Mouse (Mus musculus): ENCODE results near the gene Wnt7b. TPM values are rescaled to one million over a fixed set of nuclear protein-coding genes. Genes with fewer than 3 reads are reported as not detected.

Wnt7b gene
- total RNA-seq, 4 experiments from 2014 or later, result 45.9 to 52.4 (median 49.1) TPM

DNA sequence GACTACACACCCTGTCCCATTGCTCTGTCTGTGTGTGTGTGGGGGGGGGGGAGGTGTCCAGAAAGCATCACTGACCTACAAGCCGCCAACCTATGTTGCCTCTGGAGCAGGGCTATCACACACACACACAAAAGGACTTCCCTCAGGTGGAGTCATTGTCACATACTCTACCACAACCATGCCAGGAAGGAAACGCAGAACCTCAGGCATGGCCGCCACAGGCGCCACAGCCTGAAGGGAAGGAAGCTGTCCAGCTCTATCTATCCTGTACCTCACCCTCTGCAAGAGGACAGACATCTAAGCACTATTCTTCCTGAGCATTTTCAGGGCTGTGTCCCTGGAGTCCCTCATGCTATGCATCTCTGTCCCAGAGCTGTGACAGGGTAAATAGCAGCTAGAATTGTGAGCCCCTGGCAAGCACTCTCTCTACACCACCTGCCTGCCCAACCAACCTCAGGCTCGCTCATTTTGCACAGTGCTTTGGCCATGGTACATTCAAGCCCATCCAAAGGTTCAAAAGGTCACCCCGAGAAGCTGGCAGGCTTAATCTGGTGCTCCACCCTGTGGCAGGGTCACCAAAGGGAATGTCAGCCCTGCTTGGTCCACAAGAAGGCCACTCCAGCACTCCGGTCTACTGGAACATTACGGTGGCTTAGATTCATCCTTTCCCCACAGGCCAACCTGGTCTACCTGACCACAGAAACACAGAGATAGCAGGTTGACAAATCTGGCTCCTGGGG lies 12.1 kb downstream of the Wnt7b start:
- no peak for DNase-seq (ENCODE audit: low spot score in 2 of 2)

DNA sequence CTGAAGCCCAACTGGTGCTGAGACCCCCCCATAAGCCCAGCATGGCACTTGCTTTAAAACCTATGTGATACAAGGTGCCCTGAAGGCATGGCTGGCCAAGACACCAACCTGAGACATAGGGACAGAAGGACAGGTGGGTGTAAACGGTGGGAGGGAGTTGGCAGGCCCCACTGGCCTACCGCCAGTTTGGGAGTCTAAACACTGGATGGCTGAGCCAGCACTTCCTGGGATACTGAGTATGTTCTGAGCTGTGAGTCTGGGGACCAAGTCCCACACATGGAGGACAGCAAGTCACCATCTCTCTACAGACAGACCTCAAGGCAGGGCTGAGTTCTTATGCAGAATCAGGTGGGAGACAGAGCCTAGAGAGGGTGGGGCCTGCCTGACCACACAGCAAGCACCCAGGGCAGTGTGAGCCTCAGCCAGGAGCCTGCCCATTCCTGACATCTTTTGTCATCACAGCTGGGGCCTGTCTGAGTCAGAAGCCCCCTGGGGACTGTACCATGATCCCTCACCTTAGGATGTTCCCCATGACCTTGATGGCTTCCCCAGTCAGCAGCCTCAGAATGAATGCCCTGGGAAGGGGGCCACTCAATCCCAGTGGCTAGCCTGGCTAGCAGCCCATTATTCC lies 13.0 kb downstream of the Wnt7b start:
- DNase-seq (ENCODE audit: low spot score in 2 of 2), result peak in 1 of 2 experiments; percentile 64

DNA sequence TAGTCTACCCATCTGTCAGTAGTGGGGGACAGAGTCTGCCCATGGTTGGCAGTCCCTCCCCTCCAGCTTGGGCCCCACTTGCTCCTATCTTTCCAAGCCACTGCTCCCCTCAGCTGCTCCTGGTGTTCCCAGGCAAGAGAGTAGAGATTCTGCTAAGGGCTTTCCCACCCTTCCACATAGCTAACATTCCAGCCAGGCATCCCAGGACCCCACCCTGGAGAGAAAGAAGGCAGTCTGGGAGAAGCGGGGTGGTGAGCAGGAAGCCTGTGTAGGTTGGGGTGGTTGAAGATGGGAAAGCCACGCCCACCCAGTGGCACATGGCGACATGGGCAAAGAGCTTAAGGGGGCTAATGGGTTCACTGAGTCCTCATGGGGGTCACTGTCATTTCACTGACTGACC lies 13.9 kb downstream of the Wnt7b start:
- DNase-seq (ENCODE audit: low spot score in 2 of 2), result no peak

DNA sequence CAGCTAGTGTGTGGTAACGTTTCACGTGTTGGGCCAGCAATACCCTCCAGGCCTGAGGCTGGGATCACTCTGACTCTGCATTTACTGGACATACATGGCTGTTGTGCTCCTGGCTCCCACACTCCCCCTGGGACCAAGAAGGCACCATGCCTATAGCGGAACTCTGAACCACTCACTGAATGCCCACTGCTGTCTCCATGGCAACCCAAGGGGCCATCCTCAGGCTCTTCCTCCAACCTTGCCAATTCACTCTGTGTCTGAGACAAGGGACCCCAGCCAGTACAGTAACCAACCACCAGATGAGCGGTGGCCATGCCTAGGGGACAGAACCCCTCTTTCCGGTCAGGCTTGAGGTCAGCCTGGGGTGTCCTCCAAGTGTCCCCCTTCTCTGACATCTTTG lies 17.3 kb downstream of the Wnt7b start:
- DNase-seq (ENCODE audit: low spot score in 2 of 2), result no peak

DNA sequence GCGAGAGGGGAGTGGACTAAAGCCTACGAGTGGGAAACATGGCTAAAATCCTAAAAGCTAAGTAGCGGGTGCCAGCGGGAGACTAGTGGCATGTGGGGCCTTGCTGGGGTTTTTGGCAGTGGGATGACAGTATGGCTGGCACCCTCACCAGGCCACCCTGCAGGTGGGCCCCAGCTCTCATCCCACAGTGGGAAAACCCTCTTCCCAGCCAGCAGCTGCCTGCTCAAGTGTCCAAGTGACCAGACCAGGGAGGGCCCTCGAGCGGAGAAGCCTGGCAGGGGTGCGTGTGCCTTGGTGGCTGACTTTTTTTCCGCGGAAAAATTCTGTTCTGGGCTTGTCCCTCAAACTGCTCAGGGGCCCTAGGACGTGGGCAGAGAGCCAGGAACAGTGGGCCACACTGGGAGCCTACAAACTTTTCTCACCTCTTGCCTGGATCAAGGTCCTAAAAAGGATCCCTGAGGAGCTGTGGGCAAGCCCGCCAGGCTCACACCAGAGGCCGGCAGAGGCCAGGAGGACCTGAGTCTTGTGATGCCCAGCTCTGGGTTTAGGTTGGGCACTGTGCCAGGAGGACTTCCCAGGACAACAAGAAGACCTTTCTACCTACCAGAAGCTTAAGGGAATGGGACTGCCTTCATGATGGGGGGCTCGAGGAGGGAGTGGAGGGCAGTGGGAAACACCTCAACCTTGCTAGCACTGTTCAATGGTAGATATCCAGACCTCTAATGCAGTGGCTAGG lies 18.1 kb downstream of the Wnt7b start:
- no peak for DNase-seq (ENCODE audit: low spot score in 2 of 2)

DNA sequence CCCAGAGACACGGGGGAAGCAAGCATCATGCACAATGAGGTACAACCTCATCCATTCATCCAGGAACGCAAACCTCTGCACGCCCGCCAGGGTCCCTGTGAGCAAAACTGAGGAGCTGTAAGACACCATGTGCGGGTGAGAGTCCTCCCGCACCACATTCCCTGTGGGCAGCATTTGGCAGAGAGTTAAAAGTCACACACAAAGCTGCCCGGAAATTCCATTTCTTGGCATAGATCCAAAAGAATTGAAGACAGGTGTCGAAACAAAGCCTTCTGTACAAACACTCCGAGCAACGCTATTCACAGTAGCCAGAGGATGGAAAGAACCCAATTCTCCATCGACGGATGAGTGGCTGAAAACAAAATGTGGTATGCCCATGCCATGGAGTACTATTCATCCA lies 20.3 kb downstream of the Wnt7b start:
- DNase-seq (ENCODE audit: low spot score in 2 of 2), result no peak

DNA sequence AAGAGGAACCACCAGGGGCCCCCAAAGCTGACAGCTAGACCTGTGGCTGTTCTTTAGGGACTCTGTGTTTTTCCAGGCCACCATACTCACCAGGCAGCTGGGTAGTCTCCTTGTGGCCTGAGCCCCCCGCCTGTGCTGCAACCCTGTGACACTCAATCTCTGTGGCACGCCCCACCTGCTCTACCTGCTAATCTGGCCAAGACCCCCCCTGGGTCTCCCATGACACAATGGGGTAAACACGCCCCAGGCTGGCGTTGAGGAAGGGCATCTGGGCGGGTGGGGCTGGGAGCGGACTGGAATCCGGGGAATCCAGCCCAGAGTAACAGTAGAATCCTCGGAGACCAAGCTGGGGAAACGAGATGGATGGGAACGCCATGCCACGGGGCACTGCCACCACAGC lies 21.4 kb downstream of the Wnt7b start:
- no peak for DNase-seq (ENCODE audit: low spot score in 2 of 2)

DNA sequence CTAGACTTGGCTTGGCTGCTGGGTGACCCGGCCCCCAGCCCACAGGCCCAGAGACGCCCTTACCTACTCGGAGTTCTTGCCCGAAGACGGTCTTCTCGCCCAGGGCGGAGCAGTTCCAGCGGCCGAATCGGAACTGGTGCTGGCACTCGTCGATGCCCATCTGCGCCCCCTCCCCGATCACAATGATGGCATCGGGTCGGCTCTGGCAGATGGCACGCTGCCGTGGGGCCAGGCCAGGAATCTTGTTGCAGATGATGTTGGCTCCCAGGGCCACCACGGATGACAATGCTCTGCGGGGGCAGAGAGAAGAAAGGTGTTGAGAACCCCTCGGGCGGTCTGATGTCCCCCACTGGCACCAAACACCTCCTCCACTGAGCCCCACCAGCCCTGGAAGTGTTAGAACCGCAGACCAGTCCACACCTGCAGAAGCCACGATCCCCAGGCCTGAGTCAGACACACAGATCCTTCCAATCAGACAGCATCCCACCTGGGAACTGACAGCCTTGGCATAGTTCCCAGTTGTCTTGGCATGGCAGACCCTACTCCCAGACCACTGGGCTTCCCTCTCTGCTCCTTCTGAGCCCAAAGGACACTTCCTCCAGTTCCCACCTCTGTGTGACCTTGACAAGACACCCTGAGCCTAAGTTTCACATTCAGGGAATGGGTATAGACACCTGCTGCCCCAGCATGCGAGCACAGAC lies 23.3 kb downstream of the Wnt7b start:
- no peak for DNase-seq (ENCODE audit: low spot score in 2 of 2)

DNA sequence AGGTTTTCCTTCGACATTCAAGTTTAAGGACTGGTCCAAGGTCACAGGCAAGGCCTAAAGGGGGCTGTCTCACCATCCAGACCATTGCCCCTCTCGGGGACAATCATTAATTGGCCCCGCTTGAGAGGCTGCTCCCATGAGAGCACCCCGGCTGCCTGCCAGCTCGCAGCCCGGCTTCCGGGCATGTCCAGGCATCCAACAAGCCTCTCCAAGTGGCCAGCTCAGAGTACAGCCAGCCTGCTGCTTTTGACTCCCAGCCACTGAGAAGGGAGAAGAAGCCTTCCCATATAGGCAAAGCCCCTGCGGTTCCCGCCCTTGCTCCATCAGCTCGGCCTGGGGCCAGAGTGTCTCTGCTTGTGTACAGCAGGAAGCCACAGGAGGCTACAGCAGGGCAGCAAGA lies 26.5 kb downstream of the Wnt7b start:
- DNase-seq (ENCODE audit: low spot score in 2 of 2), result no peak

DNA sequence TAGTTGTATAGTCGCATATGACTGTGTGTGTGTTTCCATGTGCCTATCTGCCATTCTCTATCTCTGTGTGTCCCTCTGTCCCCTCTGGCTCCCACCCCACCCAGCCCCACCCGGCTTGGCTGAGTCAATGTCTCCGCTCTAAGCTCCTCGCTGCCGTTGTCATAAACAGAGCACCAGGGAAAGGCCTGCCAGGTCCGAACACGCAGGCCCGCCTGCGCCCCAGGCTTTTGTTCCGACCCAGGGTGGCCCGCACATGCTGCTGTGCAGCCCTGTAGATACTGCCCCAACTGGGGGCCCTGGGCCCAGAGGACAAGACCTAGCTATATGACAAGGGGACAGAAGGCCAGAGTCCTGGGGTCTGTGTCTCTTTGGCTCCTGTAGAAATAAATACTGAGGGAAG lies 28.9 kb downstream of the Wnt7b start:
- no peak for DNase-seq (ENCODE audit: low spot score in 2 of 2)

DNA sequence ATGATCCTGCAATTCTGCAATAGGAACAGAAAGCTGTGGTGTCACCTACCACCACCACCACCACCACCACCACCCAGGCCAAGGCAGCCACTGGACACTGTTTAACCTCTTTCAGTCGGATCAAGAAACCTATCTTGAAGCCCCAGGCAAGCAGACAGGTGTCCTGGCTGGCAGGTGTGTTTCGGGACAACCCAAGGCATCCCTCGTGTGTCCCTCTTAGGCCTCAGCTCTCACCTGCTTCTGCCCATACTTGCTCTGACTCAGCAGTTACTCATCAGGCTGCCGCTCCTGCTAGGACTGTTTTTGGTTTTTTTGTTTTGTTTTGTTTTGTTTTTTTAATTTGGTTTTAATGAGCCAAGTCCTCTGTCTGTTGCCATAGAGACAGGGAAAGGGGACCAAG lies 35.8 kb downstream of the Wnt7b start:
- no peak for DNase-seq (ENCODE audit: low spot score in 2 of 2)

DNA sequence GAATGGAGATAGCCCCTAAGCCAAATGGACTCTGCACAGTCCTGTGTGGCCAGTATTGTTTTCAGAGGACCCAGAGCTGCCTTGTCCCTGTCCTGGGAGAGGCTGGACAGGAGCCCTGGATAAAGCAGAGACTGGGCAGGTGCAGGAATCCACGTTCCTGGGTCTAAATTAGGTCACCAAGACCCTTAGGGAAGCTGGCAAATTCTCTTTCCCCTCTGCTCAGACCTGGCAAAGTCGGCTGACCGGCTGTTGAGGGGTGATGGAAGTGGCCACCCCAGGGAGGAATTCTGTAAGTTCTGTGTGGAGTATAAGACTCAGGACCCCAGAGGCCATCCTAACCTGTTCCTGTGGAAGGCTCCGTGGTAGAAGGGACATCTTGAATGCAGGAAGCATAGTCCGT lies 36.9 kb downstream of the Wnt7b start:
- DNase-seq (ENCODE audit: low spot score in 2 of 2), result no peak

DNA sequence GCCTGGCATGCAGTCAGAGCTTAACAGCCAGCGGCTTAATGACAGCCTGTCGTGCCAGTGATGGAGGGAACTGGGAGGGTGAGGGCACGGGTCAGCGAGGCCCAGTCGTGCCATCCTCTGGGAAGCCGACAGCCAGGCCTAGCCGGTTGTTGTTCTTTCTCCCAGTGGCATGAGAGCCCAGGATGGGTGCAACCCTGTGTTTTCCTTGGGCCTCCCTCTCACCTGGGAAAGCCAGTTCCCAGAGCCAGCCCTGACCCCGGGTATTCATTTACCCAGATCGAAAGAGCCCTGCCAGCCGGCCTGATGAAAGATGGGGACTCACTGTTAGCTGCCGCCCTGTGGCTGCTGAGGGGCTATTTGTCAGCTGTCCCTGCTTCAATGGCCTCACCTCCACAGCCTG lies 44.1 kb downstream of the Wnt7b start:
- DNase-seq (ENCODE audit: low spot score in 2 of 2), result no peak

DNA sequence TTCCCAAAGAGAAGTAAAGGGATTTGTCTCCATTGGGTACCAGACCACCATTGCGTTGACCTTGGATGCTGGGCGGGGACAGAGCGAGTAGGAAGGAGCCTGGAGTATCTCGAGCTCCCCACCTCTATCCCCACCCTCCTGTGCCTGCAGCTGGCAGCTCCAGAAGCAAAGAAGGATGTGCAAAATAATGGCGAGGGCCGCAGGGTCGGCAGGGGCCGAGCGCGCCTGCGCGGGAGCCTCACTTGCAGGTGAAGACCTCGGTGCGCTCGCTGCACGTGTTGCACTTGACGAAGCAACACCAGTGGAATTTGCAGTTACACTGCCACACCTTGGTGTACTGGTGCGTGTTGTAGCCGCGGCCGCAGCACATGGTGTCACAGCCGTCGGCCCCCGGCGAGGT lies 45.1 kb downstream of the Wnt7b start:
- no peak for DNase-seq (ENCODE audit: low spot score in 2 of 2)

DNA sequence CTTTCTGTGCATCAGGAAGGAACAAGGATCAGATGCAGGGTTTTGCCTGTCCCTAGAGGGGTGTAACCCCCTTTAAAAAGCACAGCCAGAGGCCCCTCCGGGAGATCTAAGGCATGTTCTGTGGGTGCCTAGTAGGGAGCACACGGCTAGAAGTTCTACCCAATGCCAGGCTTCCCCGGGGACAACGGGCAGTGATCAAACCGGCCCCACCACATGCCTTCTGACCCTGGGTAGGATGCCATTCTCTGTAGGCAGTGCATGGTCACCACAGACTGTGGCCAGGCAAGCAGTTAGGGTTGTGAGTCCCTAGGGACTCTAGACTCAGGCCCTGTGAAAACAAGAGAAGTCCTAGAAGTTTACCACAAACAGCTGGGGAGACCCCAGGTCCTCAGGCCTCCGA lies 47.6 kb downstream of the Wnt7b start:
- no peak for DNase-seq (ENCODE audit: low spot score in 2 of 2)

DNA sequence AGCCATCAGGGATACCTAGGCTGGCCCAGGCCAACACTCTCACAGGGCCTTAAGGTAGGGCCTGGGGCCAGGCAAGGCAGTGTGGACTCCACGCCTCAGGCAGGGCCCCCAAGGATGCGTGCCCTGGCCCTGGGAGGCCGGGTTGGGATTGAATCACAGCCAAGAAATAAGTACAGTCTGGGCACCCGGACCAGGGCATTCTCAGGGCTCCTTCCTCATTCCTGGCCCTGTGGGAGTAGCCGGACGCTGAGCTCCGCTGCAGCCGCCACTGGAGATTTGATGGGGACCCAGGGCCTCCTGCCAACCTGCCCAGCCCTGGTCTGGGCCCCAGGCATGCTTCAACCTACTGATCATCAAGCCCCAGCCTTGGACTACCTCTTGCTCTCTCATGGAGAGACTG lies 48.1 kb downstream of the Wnt7b start:
- no peak for DNase-seq (ENCODE audit: low spot score in 2 of 2)

DNA sequence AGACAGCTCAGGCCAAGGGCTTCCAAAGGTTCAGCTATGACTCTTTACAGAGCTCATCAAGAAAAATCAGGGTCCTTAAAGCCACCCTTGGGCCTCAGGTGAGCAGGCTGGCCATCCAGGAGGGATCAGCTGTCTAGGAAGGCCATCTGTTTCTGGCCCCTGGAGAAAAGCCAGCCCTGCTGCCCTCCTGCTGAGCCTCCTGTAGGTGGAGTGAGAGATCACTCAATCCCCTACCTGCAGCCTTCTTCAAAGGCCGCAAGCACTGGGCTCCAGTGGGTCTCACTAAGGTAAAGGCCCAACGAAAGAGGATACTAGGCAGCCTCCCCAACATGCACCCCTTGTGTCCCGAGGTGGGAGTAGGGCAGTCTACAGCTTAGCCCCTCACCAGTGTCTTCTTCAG lies 50.2 kb downstream of the Wnt7b start:
- no peak for DNase-seq (ENCODE audit: low spot score in 2 of 2)

DNA sequence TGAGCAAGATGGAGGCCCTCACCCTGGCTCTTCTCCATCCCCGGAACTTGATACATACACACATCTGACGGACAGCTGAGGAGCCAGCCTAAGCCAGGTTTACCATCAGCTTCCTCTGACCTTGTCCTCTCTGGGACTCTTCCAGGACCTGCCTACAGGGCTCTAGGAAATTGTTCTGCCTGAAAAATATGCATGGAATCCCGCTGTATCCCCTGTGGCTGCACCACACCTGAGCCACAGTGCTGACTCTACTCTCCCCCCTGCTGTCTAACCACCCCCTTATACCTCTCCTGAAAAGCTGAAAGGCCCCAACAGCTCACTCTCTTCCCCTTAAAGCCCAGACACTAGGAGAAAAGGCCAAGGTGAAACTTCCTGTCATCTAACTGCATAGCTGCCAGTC lies 52.4 kb downstream of the Wnt7b start:
- DNase-seq (ENCODE audit: low spot score in 2 of 2), result no peak

DNA sequence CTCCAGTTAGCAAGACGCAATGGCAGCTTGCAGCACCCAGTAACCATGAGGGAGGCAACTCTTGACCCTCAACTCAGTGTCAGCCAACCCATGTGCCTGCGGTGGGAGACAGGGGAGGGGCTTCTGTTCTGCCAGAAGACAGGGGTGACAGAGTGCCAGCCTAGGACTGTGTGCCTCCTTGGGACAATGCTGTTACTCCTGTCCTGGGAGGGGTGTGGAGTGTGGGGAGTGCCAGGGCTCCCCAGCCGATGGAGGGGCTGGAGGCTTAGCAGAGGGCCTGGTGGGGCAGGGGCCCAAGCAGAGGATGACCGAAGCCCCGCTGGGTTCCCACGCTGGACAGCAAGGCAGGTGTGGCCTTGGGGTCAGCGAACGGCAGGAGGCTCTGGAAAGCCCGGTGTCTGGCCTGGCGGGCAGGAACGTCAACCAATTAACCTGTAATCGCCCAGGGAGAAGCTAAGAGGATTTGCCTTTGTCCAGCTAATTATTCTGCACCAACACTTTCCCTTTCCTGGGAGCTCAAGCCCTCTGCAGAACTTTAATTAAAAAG lies 57.8 kb downstream of the Wnt7b start:
- DNase-seq (ENCODE audit: low spot score in 2 of 2), result no peak

DNA sequence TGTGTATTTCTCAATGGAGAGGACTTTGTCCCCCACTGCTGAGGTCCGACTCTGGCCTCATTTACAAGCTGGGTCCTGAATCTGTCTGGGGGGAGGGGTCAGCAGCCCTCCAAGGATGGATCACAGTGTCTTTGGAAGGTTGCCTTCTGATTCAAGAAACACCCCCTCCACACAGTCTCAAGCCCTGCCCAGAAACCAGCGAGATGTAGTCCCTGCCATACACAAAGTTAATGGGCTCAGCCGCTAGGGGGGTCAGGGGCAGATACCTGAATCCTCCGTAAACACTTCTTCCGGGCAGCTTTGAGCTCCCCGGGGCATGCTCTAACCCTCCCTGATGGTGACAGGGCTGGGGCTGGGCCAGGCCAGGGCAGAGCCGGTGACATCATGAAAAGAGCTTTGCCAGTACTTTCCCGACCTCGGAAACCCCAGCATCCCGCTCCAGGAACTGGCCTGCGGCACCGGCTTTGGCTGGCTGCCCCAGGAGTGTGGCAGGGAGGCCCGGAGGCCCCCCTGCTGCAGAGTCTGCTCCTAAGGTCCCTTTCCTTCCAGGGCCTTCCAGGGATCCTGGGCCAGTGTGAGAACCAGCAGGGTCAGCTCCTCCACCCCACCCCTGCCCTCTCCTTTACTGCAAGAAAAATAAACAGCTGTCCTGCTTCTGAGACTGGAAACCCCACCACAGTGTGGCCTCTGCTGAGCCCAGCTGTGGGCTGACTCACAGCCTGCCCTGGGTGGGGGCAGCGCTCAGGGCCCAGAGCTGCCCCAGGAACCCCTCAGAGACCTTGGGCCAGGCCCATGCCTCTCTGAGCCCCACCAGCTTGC lies 58.9 kb downstream of the Wnt7b start:
- no peak for DNase-seq (ENCODE audit: low spot score in 2 of 2)

DNA sequence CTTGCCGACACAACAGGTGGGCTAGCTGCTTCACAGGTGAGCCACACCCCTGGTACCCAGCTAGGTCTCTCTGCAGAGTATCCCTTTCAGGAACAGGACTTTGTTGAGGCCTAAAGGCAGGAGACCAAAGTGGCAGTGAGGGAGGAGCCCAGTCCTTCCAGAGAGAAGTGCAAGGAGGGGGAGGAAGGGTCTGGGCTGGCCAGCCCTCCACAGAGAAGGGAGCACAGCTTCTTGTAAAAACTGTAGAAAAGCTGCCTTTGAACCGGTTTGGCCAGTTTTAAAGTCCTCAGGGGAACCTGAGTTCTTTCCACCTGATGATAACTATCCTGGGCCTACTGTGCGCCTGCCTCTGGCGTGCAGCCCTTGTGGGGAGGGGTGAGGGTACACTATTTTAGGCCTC lies 62.8 kb downstream of the Wnt7b start:
- DNase-seq (ENCODE audit: low spot score in 2 of 2), result no peak
